ENCODE assay signal across 10 mouse cellular contexts in genomic region chr11:49938258-49939164, GRCm38 (mm10). TPM values are rescaled to one million over a fixed set of nuclear protein-coding genes. Genes with fewer than 3 reads are reported as not detected.
DNase-seq lines count a peak whose midpoint lies in the region; ATAC-seq lines count a peak whose summit lies in the region.
"Had no signal": no experiment of that assay in that cellular context is flagged by ENCODE, and none has a peak within 500 bp of the region (broad histone marks: within the 10 kb centered on the region; RNA-seq: fewer than 3 reads in every experiment).

No protein-coding gene starts in this region.

- peak; percentile 65 for ATAC-seq in hindbrain, embryonic 11.5 days (ENCODE audit: low FRiP score)

- no peak overlapping the region for H3K4me3 ChIP-seq in hindbrain, embryonic 11.5 days (ENCODE audit: low read depth, low read length)
- H3K4me3 ChIP-seq: heart, embryonic 13.5 days had no signal

- no peaks in the 10 kb centered on the region for H3K9me3 ChIP-seq in hindbrain, embryonic 11.5 days (ENCODE audit: control insufficient read depth, low read length)
- H3K9me3 ChIP-seq: heart, embryonic 13.5 days had no signal

- 0 out of 2 replicates have a peak overlapping the region, but pooled peaks have one; percentile 24 for H3K27ac ChIP-seq in hindbrain, embryonic 11.5 days (ENCODE audit: low read depth, low read length)
- H3K27ac ChIP-seq: heart, embryonic 13.5 days had no signal

- H3K36me3 ChIP-seq in hindbrain, embryonic 11.5 days (ENCODE audit: control insufficient read depth, insufficient read depth, low read length): no peaks in the 10 kb centered on the region
- H3K36me3 ChIP-seq: heart, embryonic 13.5 days had no signal

- no peaks in the 10 kb centered on the region for H3K27me3 ChIP-seq in hindbrain, embryonic 11.5 days (ENCODE audit: control insufficient read depth, insufficient read depth, low read length)

- no peak overlapping the region for H3K4me2 ChIP-seq in hindbrain, embryonic 11.5 days (replicated peaks; ENCODE audit: low read depth, low read length)
- H3K4me2 ChIP-seq: heart, embryonic 13.5 days had no signal

- WGBS in hindbrain, embryonic 11.5 days: 43% methylated on average over 4 of the region's 4 CpGs

- no peak overlapping the region for H3K9ac ChIP-seq in hindbrain, embryonic 11.5 days (ENCODE audit: low read depth, low read length)
- H3K9ac ChIP-seq: heart, embryonic 13.5 days had no signal

- 0 out of 2 replicates have a peak, but pooled peaks cover 2% of the 10 kb centered on the region for H3K4me1 ChIP-seq in hindbrain, embryonic 11.5 days (replicated peaks; ENCODE audit: control insufficient read depth, insufficient read depth, low read length)

- peak; percentile 64 to 76 for DNase-seq in frontal cortex, postnatal 10 days (ENCODE audit: low spot score in 2 of 2)
- no peak for DNase-seq in frontal cortex, postnatal 25 days (ENCODE audit: low spot score in 2 of 2)
- DNase-seq in cerebellum, adult 18-20 months: peak; percentile 71 to 76
- DNase-seq in hindbrain, embryonic 11.5 days (ENCODE audit: low spot score): peak; percentile 36
- peak; percentile 56 to 64 for DNase-seq in left cerebral cortex, adult 18-20 months (ENCODE audit: low spot score in 2 of 2)
- peak; percentile 54 for DNase-seq in retina, embryonic 14.5 days (ENCODE audit: low spot score)
- DNase-seq in ovary, postnatal 10 days (ENCODE audit: low spot score): no peak
- DNase-seq in T-cell, adult 2 months (ENCODE audit: low spot score): no peak

RNA-seq across cellular contexts. Expression of gene Rasgef1c, which starts 36.9 kb away (rescaled TPM):
- polyA plus RNA-seq in hindbrain, embryonic 11.5 days (2014; fragmentation: Nextera tagmentation; extraction: Ambion mirVana): 4.5 and 4.6 TPM in 2 replicates
- total RNA-seq in left cerebral cortex, adult 18-20 months (2021): 10 to 100 TPM; 33.1 to 40.5 TPM
- polyA plus RNA-seq: heart, embryonic 13.5 days; lung, embryonic 16.5 days had no signal

Comparison
In these comparisons a context has a peak if more than half of its experiments do, and no peak if none do; other contexts are left out.
1. DNase-seq: peak in frontal cortex, postnatal 10 days (2 of 2), cerebellum, adult 18-20 months (2 of 2), hindbrain, embryonic 11.5 days (single experiment), left cerebral cortex, adult 18-20 months (2 of 2) and retina, embryonic 14.5 days (single experiment); none in frontal cortex, postnatal 25 days (0 of 2), ovary, postnatal 10 days (single experiment) and T-cell, adult 2 months (single experiment).